Mouse (Mus musculus) heart, embryonic 10.5 days (tissue): Measurements from ENCODE around the gene F2rl2. TPM values are rescaled to one million over a fixed set of nuclear protein-coding genes. Genes with fewer than 3 reads are reported as not detected.

Experiments
- DNase-seq: peaks from one replicate; pipeline ENCODE4 v3.0.0-alpha.2; 2017; ENCODE audit warnings: low spot score
- H3K27ac ChIP-seq: fragments of 300-500 bp; sonication (generic); 2 replicates; pipeline ENCODE4 v1.5.1; 2016; ENCODE audit warnings: mild to moderate bottlenecking
- H3K27me3 ChIP-seq: fragments of 300-500 bp; sonication (generic); 2 replicates; pipeline ENCODE4 v1.6.1; 2016; ENCODE audit warnings: mild to moderate bottlenecking; ENCODE audit not compliant: poor library complexity, insufficient read depth, severe bottlenecking
- H3K36me3 ChIP-seq: fragments of 300-500 bp; sonication (generic); 2 replicates; pipeline ENCODE4 v1.6.1; 2016; ENCODE audit warnings: mild to moderate bottlenecking, moderate library complexity
- H3K4me1 ChIP-seq: fragments of 300-500 bp; sonication (generic); 2 replicates; pipeline ENCODE4 v1.6.1; 2016; ENCODE audit warnings: mild to moderate bottlenecking
- H3K4me3 ChIP-seq: fragments of 300-500 bp; sonication (generic); 2 replicates; pipeline ENCODE4 v1.5.1; 2016; ENCODE audit warnings: mild to moderate bottlenecking, moderate library complexity
- H3K9me3 ChIP-seq: fragments of 300-500 bp; sonication (generic); 2 replicates; pipeline ENCODE4 v1.6.1; 2016; ENCODE audit warnings: mild to moderate bottlenecking, moderate library complexity
- WGBS: fragments of 180-500 bp; shearing (Covaris S2); methylation state at CpG from one replicate; pipeline ENCODE4 v1.1.7; 2016; 5-methylcytosine and 5-hydroxymethylcytosine counted together
- polyA plus RNA-seq: library from polyadenylated mRNA; unstranded; fragments of >200 nt; fragmentation: Nextera tagmentation; extraction: Ambion mirVana; gene quantifications from 2 replicates; pipeline ENCODE4 v1.2.1, GENCODE M21; 2016

The F2rl2 gene
- polyA plus RNA-seq, 1 experiment from 2014 or later: 4.8 TPM

- Histone ChIP-seq H3K4me1 (no peaks in the 10 kb centered on the region), H3K27me3 (no peaks in the 10 kb centered on the region), H3K27ac (no peak overlapping the region), H3K9me3 (no peaks in the 10 kb centered on the region), H3K4me3 (no peak overlapping the region), H3K36me3 (no peaks in the 10 kb centered on the region)
- WGBS: 87% methylated on average over 9 of the region's 9 CpGs
- no peak for DNase-seq
Observed at GRCm38 (mm10) chr13:95712570-95713268, 16.1 kb downstream of the F2rl2 start.

GRCm38 (mm10) chr13:95714271-95714975, 17.8 kb downstream of the F2rl2 start:
- no peak for DNase-seq
- Histone ChIP-seq H3K4me3 (no peak overlapping the region), H3K27ac (no peak overlapping the region), H3K4me1 (peaks cover 3% of the 10 kb centered on the region), H3K9me3 (no peaks in the 10 kb centered on the region), H3K27me3 (no peaks in the 10 kb centered on the region), H3K36me3 (no peaks in the 10 kb centered on the region)
- WGBS: 65% methylated on average over 3 of the region's 3 CpGs

GRCm38 (mm10) chr13:95715356-95715755, 18.7 kb downstream of the F2rl2 start:
- Histone ChIP-seq H3K36me3 (no peaks in the 10 kb centered on the region), H3K4me3 (no peak overlapping the region), H3K4me1 (peaks cover 6% of the 10 kb centered on the region), H3K9me3 (no peaks in the 10 kb centered on the region), H3K27ac (no peak overlapping the region), H3K27me3 (no peaks in the 10 kb centered on the region)
- WGBS: 62% methylated on average over 4 of the region's 4 CpGs
- no peak for DNase-seq

GRCm38 (mm10) chr13:95719320-95720232, 22.9 kb downstream of the F2rl2 start:
- 46% methylated on average over 14 of the region's 14 CpGs for WGBS
- peak; percentile 90 for DNase-seq

GRCm38 (mm10) chr13:95730491-95730890, 33.8 kb downstream of the F2rl2 start:
- H3K27me3 ChIP-seq: no peaks in the 10 kb centered on the region
- no peak overlapping the region for H3K27ac ChIP-seq
- H3K9me3 ChIP-seq: no peaks in the 10 kb centered on the region
- WGBS: 80% methylated on average over 4 of the region's 4 CpGs
- no peaks in the 10 kb centered on the region; the same call in 1 of the 2 replicates for H3K4me1 ChIP-seq
- H3K36me3 ChIP-seq: no peaks in the 10 kb centered on the region
- H3K4me3 ChIP-seq: no peak overlapping the region
- no peak for DNase-seq

More at GRCm38 (mm10) chr13:95719320-95720232, 22.9 kb downstream of the F2rl2 start:
- Histone ChIP-seq H3K9me3 (no peaks in the 10 kb centered on the region), H3K27ac (peak overlapping the region; percentile 49), H3K4me1 (peaks cover 6% of the 10 kb centered on the region), H3K36me3 (no peaks in the 10 kb centered on the region), H3K4me3 (peak overlapping the region; percentile 44), H3K27me3 (no peaks in the 10 kb centered on the region)

GRCm38 (mm10) chr13:95739651-95740050, 43.0 kb downstream of the F2rl2 start:
- WGBS: 68% methylated on average over 5 of the region's 5 CpGs
- no peak for DNase-seq
- H3K9me3 ChIP-seq: no peaks in the 10 kb centered on the region

GRCm38 (mm10) chr13:95741813-95742689, 45.4 kb downstream of the F2rl2 start:
- DNase-seq: no peak
- H3K27me3 ChIP-seq: no peaks in the 10 kb centered on the region
- 91% methylated on average over 11 of the region's 11 CpGs for WGBS
- H3K4me3 ChIP-seq: no peak overlapping the region
- 0 out of 2 replicates have a peak, but pooled peaks cover 6% of the 10 kb centered on the region for H3K4me1 ChIP-seq
- H3K9me3 ChIP-seq: no peaks in the 10 kb centered on the region
- H3K27ac ChIP-seq: no peak overlapping the region
- H3K36me3 ChIP-seq: no peaks in the 10 kb centered on the region

More at GRCm38 (mm10) chr13:95739651-95740050, 43.0 kb downstream of the F2rl2 start:
- Histone ChIP-seq H3K36me3 (no peaks in the 10 kb centered on the region), H3K27ac (no peak overlapping the region), H3K27me3 (no peaks in the 10 kb centered on the region), H3K4me1 (0 out of 2 replicates have a peak, but pooled peaks cover 6% of the 10 kb centered on the region), H3K4me3 (no peak overlapping the region)

GRCm38 (mm10) chr13:95742881-95743466, 46.3 kb downstream of the F2rl2 start:
- no peak for DNase-seq
- Histone ChIP-seq H3K27me3 (no peaks in the 10 kb centered on the region), H3K4me1 (peaks cover 10% of the 10 kb centered on the region; the same call in 1 of the 2 replicates), H3K9me3 (no peaks in the 10 kb centered on the region), H3K4me3 (no peak overlapping the region), H3K36me3 (no peaks in the 10 kb centered on the region), H3K27ac (no peak overlapping the region)
- WGBS: 82% methylated on average over 9 of the region's 9 CpGs

- Histone ChIP-seq H3K27ac (no peak overlapping the region), H3K27me3 (no peaks in the 10 kb centered on the region), H3K9me3 (no peaks in the 10 kb centered on the region), H3K4me1 (peaks cover 10% of the 10 kb centered on the region; the same call in 1 of the 2 replicates), H3K36me3 (no peaks in the 10 kb centered on the region), H3K4me3 (no peak overlapping the region)
- 87% methylated on average over 4 of the region's 4 CpGs for WGBS
- no peak for DNase-seq
Observed at GRCm38 (mm10) chr13:95745451-95745850, 48.8 kb downstream of the F2rl2 start.

- H3K4me3 ChIP-seq: no peak overlapping the region
- peak; percentile 82 for DNase-seq
- H3K9me3 ChIP-seq: no peaks in the 10 kb centered on the region
- H3K27ac ChIP-seq: no peak overlapping the region
- H3K27me3 ChIP-seq: no peaks in the 10 kb centered on the region
- peaks cover 10% of the 10 kb centered on the region; the same call in 1 of the 2 replicates for H3K4me1 ChIP-seq
- 9% methylated on average over 6 of the region's 6 CpGs for WGBS
- H3K36me3 ChIP-seq: no peaks in the 10 kb centered on the region
Observed at GRCm38 (mm10) chr13:95746509-95746908, 49.9 kb downstream of the F2rl2 start.

GRCm38 (mm10) chr13:95747101-95747500, 50.4 kb downstream of the F2rl2 start:
- H3K27ac ChIP-seq: no peak overlapping the region
- H3K4me3 ChIP-seq: no peak overlapping the region
- no peak for DNase-seq
- 85% methylated on average over 7 of the region's 7 CpGs for WGBS
- H3K9me3 ChIP-seq: no peaks in the 10 kb centered on the region
- no peaks in the 10 kb centered on the region for H3K36me3 ChIP-seq
- no peaks in the 10 kb centered on the region for H3K27me3 ChIP-seq
- H3K4me1 ChIP-seq: peaks cover 11% of the 10 kb centered on the region; the same call in 1 of the 2 replicates
